Mouse (Mus musculus) MEL (cell line): ENCODE results near the gene Bptf. TPM values are rescaled to one million over a fixed set of nuclear protein-coding genes. Genes with fewer than 3 reads are reported as not detected.

Source experiments
- DNase-seq: peaks from one replicate; pipeline ENCODE4 v3.0.0; 2011; ENCODE audit warnings: low read depth, low spot score
- H3K27ac ChIP-seq: 2 replicates; pipeline ENCODE4 v1.5.1; 2012; ENCODE audit warnings: low read depth, mild to moderate bottlenecking, control low read depth, low read length, moderate library complexity; ENCODE audit not compliant: control insufficient read depth
- H3K27me3 ChIP-seq, 2 experiments: fragments of 150-350 bp in 1 of 2; sonication (generic) in 1 of 2; 2 replicates each; pipeline ENCODE4 v1.6.1; 2012; ENCODE audit warnings: low read length in 2 of 2, mild to moderate bottlenecking in 2 of 2, improper control_type of control experiment in 1 of 2, moderate library complexity in 1 of 2; ENCODE audit not compliant: insufficient read depth in 2 of 2, control insufficient read depth in 1 of 2
- H3K36me3 ChIP-seq, 2 experiments: 2 replicates each; pipeline ENCODE4 v1.6.1; 2012 to 2014; ENCODE audit warnings: low read length in 2 of 2, improper control_type of control experiment in 1 of 2, inconsistent platforms in 1 of 2, mild to moderate bottlenecking in 1 of 2; ENCODE audit not compliant: insufficient read depth in 2 of 2, control insufficient read depth in 1 of 2
- H3K4me1 ChIP-seq, 2 experiments: fragments of 150-350 bp in 1 of 2; sonication (generic) in 1 of 2; 2 replicates each; pipeline ENCODE4 v1.6.1; 2012; ENCODE audit warnings: low read length in 2 of 2, improper control_type of control experiment in 1 of 2, mild to moderate bottlenecking in 1 of 2; ENCODE audit not compliant: insufficient read depth in 2 of 2, control insufficient read depth in 1 of 2
- H3K4me3 ChIP-seq, 2 experiments: fragments of 150-350 bp in 1 of 2; sonication (generic) in 1 of 2; 2 replicates each; pipeline ENCODE4 v1.5.1; 2012; ENCODE audit warnings: low read depth in 2 of 2, low read length in 2 of 2, mild to moderate bottlenecking in 2 of 2, moderate library complexity in 2 of 2, control low read depth in 1 of 2, improper control_type of control experiment in 1 of 2; ENCODE audit not compliant: control insufficient read depth in 1 of 2, insufficient read depth in 1 of 2
- H3K79me2 ChIP-seq: 2 replicates; pipeline ENCODE4 v1.6.1; 2012; ENCODE audit warnings: mild to moderate bottlenecking, low read length, moderate library complexity; ENCODE audit not compliant: control insufficient read depth, poor library complexity, insufficient read depth
- H3K9ac ChIP-seq: 2 replicates; pipeline ENCODE4 v1.6.1; 2012; ENCODE audit warnings: low read depth, mild to moderate bottlenecking, control low read depth, low read length, moderate library complexity; ENCODE audit not compliant: control insufficient read depth, poor library complexity, severe bottlenecking
- H3K9me3 ChIP-seq: fragments of 150-350 bp; sonication (generic); replicated peaks from 2 replicates; pipeline ENCODE4 v1.6.1; 2012; ENCODE audit warnings: mild to moderate bottlenecking, low read length, improper control_type of control experiment, moderate library complexity; ENCODE audit not compliant: insufficient read depth
- BHLHE40 ChIP-seq: IDR thresholded peaks from 2 replicates; pipeline ENCODE4 v1.6.1; 2012; ENCODE audit warnings: low read depth, mild to moderate bottlenecking, inconsistent platforms, low read length, improper control_type of control experiment, borderline replicate concordance
- CHD1 ChIP-seq: IDR thresholded peaks from 2 replicates; pipeline ENCODE4 v1.6.1; 2012; ENCODE audit warnings: low read depth, mild to moderate bottlenecking, inconsistent platforms, low read length, improper control_type of control experiment
- CHD2 ChIP-seq: IDR thresholded peaks from 2 replicates; pipeline ENCODE4 v1.6.1; 2011; ENCODE audit warnings: low read length, improper control_type of control experiment
- CTCF ChIP-seq, 3 experiments: IDR thresholded peaks in 2 of 3; conservative IDR thresholded peaks in 1 of 3; 2 replicates each; pipeline ENCODE4 v1.5.1; 2011 to 2012; ENCODE audit warnings: low read length in 3 of 3, low read depth in 2 of 3, mild to moderate bottlenecking in 2 of 3, improper control_type of control experiment in 1 of 3, inconsistent platforms in 1 of 3, mixed read lengths in 1 of 3, moderate library complexity in 1 of 3; ENCODE audit not compliant: control insufficient read depth in 1 of 3, insufficient read depth in 1 of 3, poor library complexity in 1 of 3, severe bottlenecking in 1 of 3
- E2F4 ChIP-seq: IDR thresholded peaks from 2 replicates; pipeline ENCODE4 v1.6.1; 2011; ENCODE audit warnings: low read depth, low read length, improper control_type of control experiment, borderline replicate concordance
- ELF1 ChIP-seq: IDR thresholded peaks from 2 replicates; pipeline ENCODE4 v1.6.1; 2014; ENCODE audit warnings: low read depth, mild to moderate bottlenecking, inconsistent platforms, low read length, improper control_type of control experiment, moderate library complexity
- EP300 ChIP-seq, 2 experiments: IDR thresholded peaks; 2 replicates each; pipeline ENCODE4 v1.6.1; 2011; ENCODE audit warnings: improper control_type of control experiment in 2 of 2, low read length in 2 of 2, low read depth in 1 of 2, mild to moderate bottlenecking in 1 of 2
- ETS1 ChIP-seq: IDR thresholded peaks from 2 replicates; pipeline ENCODE4 v1.6.1; 2012; ENCODE audit warnings: low read depth, mild to moderate bottlenecking, inconsistent platforms, low read length, improper control_type of control experiment, moderate library complexity
- GABPA ChIP-seq: IDR thresholded peaks from 2 replicates; pipeline ENCODE4 v1.6.1; 2012; ENCODE audit warnings: low read depth, mild to moderate bottlenecking, inconsistent platforms, low read length, improper control_type of control experiment, moderate library complexity
- GATA1 ChIP-seq: IDR thresholded peaks from 2 replicates; pipeline ENCODE4 v1.6.1; 2011; ENCODE audit warnings: low read depth, low read length, improper control_type of control experiment
- HCFC1 ChIP-seq: IDR thresholded peaks from 2 replicates; pipeline ENCODE4 v1.6.1; 2012; ENCODE audit warnings: low read depth, mild to moderate bottlenecking, inconsistent platforms, low read length, improper control_type of control experiment, moderate library complexity
- JUND ChIP-seq: IDR thresholded peaks from 2 replicates; pipeline ENCODE4 v1.6.1; 2011; ENCODE audit warnings: low read depth, mild to moderate bottlenecking, improper control_type of control experiment, low read length
- KAT2A ChIP-seq: conservative IDR thresholded peaks from 2 replicates; pipeline ENCODE4 v1.6.1; 2012; ENCODE audit warnings: low read depth, low read length, improper control_type of control experiment, inconsistent platforms
- MAFK ChIP-seq: IDR thresholded peaks from 2 replicates; pipeline ENCODE4 v1.6.1; 2011; ENCODE audit warnings: low read depth, mild to moderate bottlenecking, low read length, improper control_type of control experiment, borderline replicate concordance
- MAX ChIP-seq: IDR thresholded peaks from 2 replicates; pipeline ENCODE4 v1.6.1; 2011; ENCODE audit warnings: low read length, improper control_type of control experiment
- MAZ ChIP-seq: IDR thresholded peaks from 2 replicates; pipeline ENCODE4 v1.6.1; 2012; ENCODE audit warnings: low read depth, mild to moderate bottlenecking, inconsistent platforms, low read length, improper control_type of control experiment
- MEF2A ChIP-seq: IDR thresholded peaks from 2 replicates; pipeline ENCODE4 v1.6.1; 2014; ENCODE audit warnings: low read depth, mild to moderate bottlenecking, inconsistent platforms, low read length, improper control_type of control experiment; ENCODE audit not compliant: poor library complexity, insufficient replicate concordance, severe bottlenecking; ENCODE audit errors: extremely low read depth
- MXI1 ChIP-seq: IDR thresholded peaks from 2 replicates; pipeline ENCODE4 v1.6.1; 2011; ENCODE audit warnings: mild to moderate bottlenecking, low read depth, low read length, improper control_type of control experiment
- MYC ChIP-seq: IDR thresholded peaks from 2 replicates; pipeline ENCODE4 v1.6.1; 2011; ENCODE audit warnings: low read depth, mild to moderate bottlenecking, low read length, improper control_type of control experiment, moderate library complexity
- NELFE ChIP-seq: IDR thresholded peaks from 2 replicates; pipeline ENCODE4 v1.6.1; 2011; ENCODE audit warnings: low read depth, low read length, improper control_type of control experiment
- NRF1 ChIP-seq: IDR thresholded peaks from 2 replicates; pipeline ENCODE4 v1.6.1; 2014; ENCODE audit warnings: low read depth, mild to moderate bottlenecking, inconsistent platforms, low read length, improper control_type of control experiment, moderate library complexity; ENCODE audit not compliant: poor library complexity, insufficient read depth, severe bottlenecking
- POLR2A ChIP-seq, 2 experiments: IDR thresholded peaks; 2 replicates each; pipeline ENCODE4 v1.6.1; 2011 to 2012; ENCODE audit warnings: low read length in 2 of 2, mild to moderate bottlenecking in 2 of 2, control low read depth in 1 of 2, improper control_type of control experiment in 1 of 2, low read depth in 1 of 2, moderate library complexity in 1 of 2; ENCODE audit not compliant: control insufficient read depth in 1 of 2, insufficient read depth in 1 of 2, poor library complexity in 1 of 2
- POLR2AphosphoS2 ChIP-seq: IDR thresholded peaks from 2 replicates; pipeline ENCODE4 v1.6.1; 2011; ENCODE audit warnings: low read length, improper control_type of control experiment
- POLR2AphosphoS5 ChIP-seq: IDR thresholded peaks from 2 replicates; pipeline ENCODE4 v1.6.1; 2012; ENCODE audit warnings: low read depth, borderline replicate concordance, mild to moderate bottlenecking, inconsistent platforms, low read length, moderate library complexity, mixed read lengths
- RAD21 ChIP-seq: IDR thresholded peaks from 2 replicates; pipeline ENCODE4 v1.6.1; 2011; ENCODE audit warnings: mild to moderate bottlenecking, low read depth, low read length, improper control_type of control experiment
- RCOR1 ChIP-seq: IDR thresholded peaks from 2 replicates; pipeline ENCODE4 v1.6.1; 2012; ENCODE audit warnings: low read depth, mild to moderate bottlenecking, inconsistent platforms, low read length, improper control_type of control experiment
- SIN3A ChIP-seq: IDR thresholded peaks from 2 replicates; pipeline ENCODE4 v1.6.1; 2012; ENCODE audit warnings: low read length, improper control_type of control experiment, inconsistent platforms
- TAL1 ChIP-seq: IDR thresholded peaks from 2 replicates; pipeline ENCODE4 v1.6.1; 2012; ENCODE audit warnings: mild to moderate bottlenecking, inconsistent platforms, low read length, moderate library complexity, mixed read lengths
- TBP ChIP-seq: IDR thresholded peaks from 2 replicates; pipeline ENCODE4 v1.8.0; 2011; ENCODE audit warnings: low read depth, low read length, improper control_type of control experiment
- TCF12 ChIP-seq: IDR thresholded peaks from 2 replicates; pipeline ENCODE4 v1.6.1; 2014; ENCODE audit warnings: low read depth, mild to moderate bottlenecking, inconsistent platforms, low read length, improper control_type of control experiment, moderate library complexity
- UBTF ChIP-seq: IDR thresholded peaks from 2 replicates; pipeline ENCODE4 v1.6.1; 2012; ENCODE audit warnings: low read depth, mild to moderate bottlenecking, inconsistent platforms, low read length, improper control_type of control experiment, moderate library complexity, borderline replicate concordance; ENCODE audit not compliant: insufficient read depth
- USF1 ChIP-seq: IDR thresholded peaks from 2 replicates; pipeline ENCODE4 v1.6.1; 2014; ENCODE audit warnings: low read depth, mild to moderate bottlenecking, inconsistent platforms, low read length, improper control_type of control experiment, moderate library complexity
- USF2 ChIP-seq, 2 experiments: IDR thresholded peaks; 2 replicates each; pipeline ENCODE4 v1.6.1; 2011 to 2012; ENCODE audit warnings: improper control_type of control experiment in 2 of 2, low read length in 2 of 2, borderline replicate concordance in 1 of 2, inconsistent platforms in 1 of 2, low read depth in 1 of 2, mild to moderate bottlenecking in 1 of 2; ENCODE audit not compliant: insufficient read depth in 1 of 2
- ZKSCAN1 ChIP-seq: IDR thresholded peaks from 2 replicates; pipeline ENCODE4 v1.6.1; 2012; ENCODE audit warnings: low read depth, mild to moderate bottlenecking, inconsistent platforms, low read length, improper control_type of control experiment, moderate library complexity
- ZMIZ1 ChIP-seq: IDR thresholded peaks from 2 replicates; pipeline ENCODE4 v1.6.1; 2012; ENCODE audit warnings: low read depth, mild to moderate bottlenecking, inconsistent platforms, low read length, improper control_type of control experiment, moderate library complexity
- ZNF384 ChIP-seq: IDR thresholded peaks from 2 replicates; pipeline ENCODE4 v1.6.1; 2012; ENCODE audit warnings: low read depth, mild to moderate bottlenecking, inconsistent platforms, low read length, improper control_type of control experiment
- polyA plus RNA-seq, 2 experiments: library from polyadenylated mRNA; stranded (reverse) in 1 of 2; unstranded in 1 of 2; fragments of >175 nt in 1 of 2; fragments of >200 nt in 1 of 2; gene quantifications; 2 replicates each; pipeline versions ENCODE4 v1.2.1 to v1.2.4; 2012; ENCODE audit warnings: low replicate concordance in 2 of 2, low read depth in 1 of 2; ENCODE audit not compliant: insufficient read length in 2 of 2, insufficient read depth in 1 of 2, missing spikeins in 1 of 2
- total RNA-seq: library from RNA; depleted of rRNA; stranded (reverse); fragments of 300-350 nt; gene quantifications from 2 replicates; pipeline ENCODE4 v1.2.3, GENCODE M21; 2012

The Bptf gene
- total and polyA plus RNA-seq, 3 experiments, result 27.5 to 55.4 (median 52.7) TPM

- Histone ChIP-seq H3K9ac (no peak overlapping the region), H3K36me3 (peaks cover 4 to 13% of the 10 kb centered on the region in 2 experiments), H3K79me2 (peaks cover 22% of the 10 kb centered on the region), H3K4me3 (no peak overlapping the region), H3K9me3 (no peaks in the 10 kb centered on the region), H3K4me1 (peaks cover 5 to 8% of the 10 kb centered on the region in 2 experiments), H3K27ac (no peak overlapping the region), H3K27me3 (no peaks in the 10 kb centered on the region)
- TF ChIP-seq USF1 (peak; percentile 79), E2F4 (no peak), POLR2AphosphoS2 (no peak), RCOR1 (no peak), GABPA (no peak), UBTF (no peak), HCFC1 (no peak), GATA1 (no peak), TAL1 (no peak), USF2 (IDR thresholded peaks at IDR 0.05; ENCODE audit: borderline replicate concordance in 1 of 2, insufficient read depth in 1 of 2, low read depth in 1 of 2, low read length in 2 of 2) (0 out of 4 replicates have a peak, but pooled peaks of 1 of the 2 experiments have one; percentile 16), MYC (no peak), CHD2 (no peak), ZKSCAN1 (no peak), MAFK (no peak), MAZ (no peak), TBP (no peak), BHLHE40 (no peak), ZMIZ1 (no peak), CTCF (IDR thresholded peaks at IDR 0.05 in 2 of 3, conservative IDR thresholded peaks at IDR 0.05 in 1 of 3; ENCODE audit: control insufficient read depth in 1 of 3, insufficient read depth in 1 of 3, low read depth in 2 of 3, low read length in 3 of 3, poor library complexity in 1 of 3, severe bottlenecking in 1 of 3) (no peak), MXI1 (no peak), MAX (no peak), ETS1 (no peak), POLR2AphosphoS5 (no peak), NRF1 (no peak), KAT2A (no peak), ZNF384 (peak; percentile 93), NELFE (no peak), JUND (no peak), SIN3A (0 out of 2 replicates have a peak, but pooled peaks have one; percentile 10), CHD1 (no peak), RAD21 (no peak), EP300 (IDR thresholded peaks at IDR 0.05; ENCODE audit: low read depth in 1 of 2, low read length in 2 of 2) (no peak), POLR2A (IDR thresholded peaks at IDR 0.05; ENCODE audit: control insufficient read depth in 1 of 2, insufficient read depth in 1 of 2, low read depth in 1 of 2, low read length in 2 of 2, poor library complexity in 1 of 2) (no peak), MEF2A (no peak), ELF1 (no peak), TCF12 (no peak)
- DNase-seq, result peak; percentile 57
These were observed 129.9 kb downstream of the Bptf start for GRCm38 (mm10) chr11:107001760-107002675.
